Mouse (Mus musculus) right cerebral cortex, postnatal 14 days (tissue): ENCODE measurements around the gene Irf2bp2.

ENCODE experiments used
- DNase-seq: peaks from one replicate; pipeline ENCODE4 v3.0.0; 2022

Irf2bp2 gene

GRCm38 (mm10) chr8:126586101-126586500 lies 7.7 kb downstream of the Irf2bp2 start:
- DNase-seq = no peak

- no peak for DNase-seq
Observed at GRCm38 (mm10) chr8:126585561-126586031, 8.2 kb downstream of the Irf2bp2 start.

- DNase-seq = no peak
Observed at GRCm38 (mm10) chr8:126584844-126585231, 8.9 kb downstream of the Irf2bp2 start.

GRCm38 (mm10) chr8:126583971-126584843 lies 9.6 kb downstream of the Irf2bp2 start:
- DNase-seq = peak; percentile 75

GRCm38 (mm10) chr8:126583534-126583933 lies 10.3 kb downstream of the Irf2bp2 start:
- DNase-seq = no peak

GRCm38 (mm10) chr8:126583018-126583417 lies 10.8 kb downstream of the Irf2bp2 start:
- DNase-seq = no peak

GRCm38 (mm10) chr8:126582509-126582908 lies 11.3 kb downstream of the Irf2bp2 start:
- peak; percentile 58 for DNase-seq

- DNase-seq = no peak
Observed at GRCm38 (mm10) chr8:126581662-126582061, 12.1 kb downstream of the Irf2bp2 start.

GRCm38 (mm10) chr8:126580826-126581225 lies 13.0 kb downstream of the Irf2bp2 start:
- no peak for DNase-seq

- DNase-seq = no peak
Observed at GRCm38 (mm10) chr8:126580086-126580485, 13.7 kb downstream of the Irf2bp2 start.

- DNase-seq = no peak
Observed at GRCm38 (mm10) chr8:126578641-126579040, 15.1 kb downstream of the Irf2bp2 start.

GRCm38 (mm10) chr8:126576919-126577318 lies 16.9 kb downstream of the Irf2bp2 start:
- DNase-seq = no peak

- no peak for DNase-seq
Observed at GRCm38 (mm10) chr8:126576086-126576485, 17.7 kb downstream of the Irf2bp2 start.

- no peak for DNase-seq
Observed at GRCm38 (mm10) chr8:126574882-126575637, 18.7 kb downstream of the Irf2bp2 start.

GRCm38 (mm10) chr8:126573878-126574277 lies 19.9 kb downstream of the Irf2bp2 start:
- no peak for DNase-seq

- no peak for DNase-seq
Observed at GRCm38 (mm10) chr8:126573079-126573694, 20.6 kb downstream of the Irf2bp2 start.

GRCm38 (mm10) chr8:126571065-126571660 lies 22.6 kb downstream of the Irf2bp2 start:
- no peak for DNase-seq

GRCm38 (mm10) chr8:126570521-126571040 lies 23.2 kb downstream of the Irf2bp2 start:
- no peak for DNase-seq

- no peak for DNase-seq
Observed at GRCm38 (mm10) chr8:126570046-126570445, 23.7 kb downstream of the Irf2bp2 start.

GRCm38 (mm10) chr8:126569638-126570037 lies 24.1 kb downstream of the Irf2bp2 start:
- DNase-seq = no peak

- no peak for DNase-seq
Observed at GRCm38 (mm10) chr8:126567674-126568073, 26.1 kb downstream of the Irf2bp2 start.

GRCm38 (mm10) chr8:126566446-126567062 lies 27.2 kb downstream of the Irf2bp2 start:
- DNase-seq = no peak
